Mouse (Mus musculus): ENCODE measurements at regions not wholly inside any gene's neighbourhood (a gene's known extent, or its start where the extent isn't known, plus 50 kb on each side); places are given as distances from the start of the nearest gene placed in this dataset.

- Histone ChIP-seq H3K27ac (no peak overlapping the region), H3K4me3 (no peak overlapping the region)
- DNase-seq (ENCODE audit: low spot score in 2 of 2): no peak
- no peak for TF ChIP-seq CTCF (conservative IDR thresholded peaks at IDR 0.05)
Observed at GRCm38 (mm10) chr13:101895161-101895560, 127.1 kb upstream of the Pik3r1 start.

- no peak for TF ChIP-seq CTCF (conservative IDR thresholded peaks at IDR 0.05)
- Histone ChIP-seq H3K4me3 (no peak overlapping the region), H3K27ac (no peak overlapping the region)
- DNase-seq (ENCODE audit: low spot score in 2 of 2): no peak
Observed at GRCm38 (mm10) chr13:101895686-101896085, 127.7 kb upstream of the Pik3r1 start.

DNA sequence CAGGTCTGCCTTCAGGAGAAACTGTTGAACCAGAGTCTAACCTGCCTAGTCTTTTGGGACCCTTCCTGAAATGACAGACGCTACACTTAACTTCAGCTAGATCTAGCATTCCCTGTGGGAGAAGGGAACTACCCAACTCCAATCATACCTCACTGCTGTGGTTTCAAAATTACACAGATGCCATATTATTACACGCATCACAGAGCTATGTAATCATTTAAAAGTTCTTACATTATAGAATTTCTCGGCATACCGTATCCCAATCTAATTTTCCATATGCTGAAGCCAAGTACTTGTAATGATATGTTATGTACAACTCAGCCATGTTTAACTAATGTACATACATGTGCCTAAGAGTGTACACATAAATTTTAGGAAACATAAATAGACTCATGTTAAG is 128.9 kb upstream of the Pik3r1 start:
- H3K4me3 ChIP-seq: no peak overlapping the region

GRCm38 (mm10) chr13:101902213-101902612 is 134.2 kb upstream of the Pik3r1 start:
- no peak overlapping the region for H3K4me3 ChIP-seq
- DNase-seq (ENCODE audit: low spot score in 2 of 2): no peak
- H3K27ac ChIP-seq: no peak overlapping the region
- TF ChIP-seq CTCF (conservative IDR thresholded peaks at IDR 0.05): no peak

More for the DNA sequence above, 128.9 kb upstream of the Pik3r1 start:
- no peak for TF ChIP-seq CTCF (conservative IDR thresholded peaks at IDR 0.05)
- H3K27ac ChIP-seq: no peak overlapping the region
- no peak for DNase-seq (ENCODE audit: low spot score in 2 of 2)

DNA sequence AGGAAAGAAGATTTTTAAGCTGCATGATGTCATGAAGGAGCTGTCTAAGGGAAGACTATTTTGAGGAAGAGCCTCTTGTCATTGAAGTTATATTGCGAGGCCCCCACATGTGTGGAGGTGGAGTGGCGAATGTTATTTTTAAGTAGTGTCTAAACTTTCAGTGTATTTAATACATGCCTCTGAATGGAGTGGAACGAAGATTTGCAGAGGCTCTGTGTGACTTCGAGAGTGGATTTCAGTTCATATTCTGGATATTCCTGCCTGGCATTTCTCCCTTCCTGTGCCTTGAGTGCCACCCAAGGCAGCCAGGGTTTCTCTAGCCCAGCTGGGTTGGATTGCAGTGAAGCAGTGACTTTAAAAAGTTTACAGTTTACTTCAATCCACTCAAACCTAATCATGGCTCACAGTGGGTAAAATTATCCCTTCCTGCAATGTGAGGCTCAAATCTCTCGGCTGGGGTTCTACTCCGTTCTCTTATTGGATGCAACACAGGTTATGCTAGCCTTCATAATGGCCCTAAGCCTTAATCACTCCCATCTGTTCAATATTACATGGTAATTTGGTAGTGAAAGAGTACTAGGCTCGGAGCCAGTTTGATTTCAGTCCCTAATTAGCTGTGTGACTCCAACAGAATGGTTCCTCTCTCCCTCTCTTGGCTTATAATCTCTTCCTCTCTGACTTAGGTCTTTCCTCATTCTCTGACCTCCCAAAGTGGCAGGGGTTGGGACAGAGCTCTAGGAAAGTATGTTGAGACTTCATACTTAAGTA is 138.1 kb upstream of the Pik3r1 start:
- no peak for TF ChIP-seq CTCF (conservative IDR thresholded peaks at IDR 0.05)
- Histone ChIP-seq H3K27ac (no peak overlapping the region), H3K4me3 (no peak overlapping the region)
- no peak for DNase-seq (ENCODE audit: low spot score in 2 of 2)

GRCm38 (mm10) chr13:101909026-101909425 is 141.0 kb upstream of the Pik3r1 start:
- peak; percentile 18 to 27 for DNase-seq (ENCODE audit: low spot score in 2 of 2)
- no peak overlapping the region for H3K27ac ChIP-seq
- TF ChIP-seq CTCF (conservative IDR thresholded peaks at IDR 0.05): no peak

GRCm38 (mm10) chr13:101910687-101911086 is 142.7 kb upstream of the Pik3r1 start:
- DNase-seq (ENCODE audit: low spot score in 2 of 2): no peak
- TF ChIP-seq CTCF (conservative IDR thresholded peaks at IDR 0.05): no peak
- Histone ChIP-seq H3K4me3 (no peak overlapping the region), H3K27ac (no peak overlapping the region)

More at GRCm38 (mm10) chr13:101909026-101909425, 141.0 kb upstream of the Pik3r1 start:
- no peak overlapping the region for H3K4me3 ChIP-seq

GRCm38 (mm10) chr13:101914132-101914531 is 146.1 kb upstream of the Pik3r1 start:
- Histone ChIP-seq H3K4me3 (no peak overlapping the region), H3K27ac (no peak overlapping the region)
- no peak for TF ChIP-seq CTCF (conservative IDR thresholded peaks at IDR 0.05)
- no peak for DNase-seq (ENCODE audit: low spot score in 2 of 2)

DNA sequence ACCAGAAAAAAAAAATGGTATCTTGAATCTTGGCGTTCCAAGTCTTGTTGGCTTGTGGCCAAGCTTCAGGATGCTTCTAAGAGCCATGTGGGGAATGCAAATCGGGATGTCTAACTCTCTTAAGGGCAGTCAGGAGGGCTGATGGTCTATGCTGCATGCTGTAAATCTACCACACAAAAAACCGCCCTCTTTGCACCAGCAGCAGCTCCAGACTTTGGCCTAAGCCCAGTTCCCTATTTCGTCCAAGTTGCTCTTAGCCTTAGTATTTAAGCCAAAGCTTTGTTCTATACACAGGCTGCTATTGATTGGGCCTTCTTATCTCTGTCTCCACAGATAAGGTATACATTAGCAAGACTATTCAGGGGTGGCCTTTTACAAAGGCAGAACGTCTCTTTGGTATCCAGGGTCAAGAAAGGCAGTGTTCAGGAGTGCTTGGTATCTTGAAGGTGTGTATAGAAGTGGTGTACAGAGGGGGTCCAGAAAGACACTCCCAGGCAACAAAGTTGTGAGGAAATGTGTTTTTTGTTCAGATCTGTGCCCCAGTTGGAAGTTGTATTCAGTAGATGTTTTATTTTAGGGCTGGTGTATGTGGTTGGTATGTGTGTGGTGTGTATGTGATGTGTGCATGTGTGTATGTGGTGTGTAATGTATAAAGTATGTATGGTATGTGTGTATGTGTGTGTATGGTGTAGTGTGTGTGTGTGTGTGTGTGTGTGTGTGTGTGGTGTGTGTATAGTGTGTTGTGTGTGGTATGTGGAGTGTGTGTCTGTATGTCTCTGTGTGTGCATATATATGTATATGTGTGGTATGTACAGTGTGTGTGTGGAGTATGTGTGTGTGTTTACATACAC is 146.9 kb upstream of the Pik3r1 start:
- DNase-seq (ENCODE audit: low spot score in 2 of 2): no peak
- Histone ChIP-seq H3K27ac (no peak overlapping the region), H3K4me3 (no peak overlapping the region)
- TF ChIP-seq CTCF (conservative IDR thresholded peaks at IDR 0.05): no peak

DNA sequence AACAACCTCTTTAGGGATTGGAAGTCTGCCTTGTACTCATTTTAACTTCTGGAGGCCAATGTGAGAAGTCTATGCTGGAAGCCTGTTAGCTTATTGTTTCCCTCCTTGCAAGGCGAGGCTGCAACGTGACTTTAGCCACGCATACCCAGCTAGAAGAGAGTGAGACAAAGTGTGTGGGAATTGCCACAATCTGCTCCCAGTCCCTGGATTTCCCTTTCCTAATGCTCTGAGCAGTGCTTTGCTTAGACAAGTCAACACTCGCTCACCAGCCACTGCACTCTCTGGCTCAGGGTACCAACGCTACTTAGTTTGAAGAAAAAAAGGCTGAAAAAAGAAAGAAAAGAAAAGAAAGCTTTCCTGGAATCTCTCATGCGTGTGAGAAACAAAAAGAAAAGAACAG is 147.5 kb upstream of the Pik3r1 start:
- TF ChIP-seq CTCF (conservative IDR thresholded peaks at IDR 0.05): no peak
- no peak overlapping the region for H3K27ac ChIP-seq
- H3K4me3 ChIP-seq: no peak overlapping the region
- DNase-seq (ENCODE audit: low spot score in 2 of 2): no peak

GRCm38 (mm10) chr13:101915948-101916594 is 148.1 kb upstream of the Pik3r1 start:
- no peak overlapping the region for H3K4me3 ChIP-seq

DNA sequence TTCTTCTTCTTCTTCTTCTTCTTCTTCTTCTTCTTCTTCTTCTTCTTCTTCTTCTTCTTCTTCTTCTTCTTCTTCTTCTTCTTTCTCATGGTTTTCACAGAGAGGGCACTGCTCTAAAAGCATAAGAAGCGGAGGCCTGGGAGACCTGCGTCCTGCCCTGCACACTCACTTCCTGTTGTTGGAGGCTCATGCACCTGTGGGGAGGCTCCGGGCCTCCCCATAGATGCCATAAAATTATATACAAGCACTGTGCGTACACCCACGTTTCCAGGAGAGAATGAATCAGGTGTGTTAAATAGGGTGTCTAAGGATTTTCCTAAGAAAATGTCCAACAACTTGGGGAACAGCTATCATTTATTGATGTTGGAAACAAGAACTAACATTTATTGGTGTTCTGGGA is 148.9 kb upstream of the Pik3r1 start:
- no peak overlapping the region for H3K4me3 ChIP-seq
- H3K27ac ChIP-seq: no peak overlapping the region
- DNase-seq (ENCODE audit: low spot score in 2 of 2): no peak
- no peak for TF ChIP-seq CTCF (conservative IDR thresholded peaks at IDR 0.05)

More at GRCm38 (mm10) chr13:101915948-101916594, 148.1 kb upstream of the Pik3r1 start:
- no peak for DNase-seq (ENCODE audit: low spot score in 2 of 2)
- no peak for TF ChIP-seq CTCF (conservative IDR thresholded peaks at IDR 0.05)
- H3K27ac ChIP-seq: no peak overlapping the region

DNA sequence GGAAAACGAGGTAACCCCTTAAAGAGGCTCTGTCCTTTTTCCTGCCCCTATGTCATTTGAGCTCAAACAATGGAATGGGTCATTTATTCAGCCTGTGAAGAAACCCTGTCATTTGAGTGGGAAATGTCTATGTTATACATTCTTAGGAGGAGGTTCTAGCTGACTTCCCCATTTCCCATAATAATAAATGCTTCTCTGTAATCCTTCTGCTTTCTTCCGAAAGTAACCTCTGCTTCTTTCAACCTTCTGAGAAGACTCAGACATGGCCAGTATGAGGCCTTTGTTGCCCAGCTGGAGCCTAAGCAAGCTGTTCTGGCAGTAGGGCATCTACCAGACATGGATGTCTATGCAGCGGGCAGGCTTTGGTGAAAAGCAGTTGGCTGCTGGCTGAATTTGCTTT is 150.2 kb upstream of the Pik3r1 start:
- DNase-seq (ENCODE audit: low spot score in 2 of 2): no peak
- H3K27ac ChIP-seq: no peak overlapping the region
- TF ChIP-seq CTCF (conservative IDR thresholded peaks at IDR 0.05): no peak
- no peak overlapping the region for H3K4me3 ChIP-seq
